Mouse (Mus musculus) adrenal gland, adult 2 months (tissue): ENCODE measurements at regions not wholly inside any gene's neighbourhood (a gene's known extent, or its start where the extent isn't known, plus 50 kb on each side); places are given as distances from the start of the nearest gene placed in this dataset.

Source experiments
- DNase-seq: peaks from one replicate; pipeline ENCODE4 v3.0.0; 2021

- DNase-seq = no peak
These were observed 551.6 kb upstream of the Kirrel3 start for GRCm38 (mm10) chr9:33934071-33934470.

GRCm38 (mm10) chr9:33954319-33954718, 531.4 kb upstream of the Kirrel3 start:
- no peak for DNase-seq
